8 mouse cellular contexts compared by ENCODE assay signal in genomic region chr12:69356546-69357299, GRCm38 (mm10). TPM values are rescaled to one million over a fixed set of nuclear protein-coding genes. Genes with fewer than 3 reads are reported as not detected.
DNase-seq lines count a peak whose midpoint lies in the region; ATAC-seq lines count a peak whose summit lies in the region.

Gene Nemf (minus strand): TSS chr12:69357165.

- WGBS in hindbrain, embryonic 11.5 days: 2% methylated on average over 42 of the region's 50 CpGs

- H3K4me3 ChIP-seq in hindbrain, embryonic 11.5 days (ENCODE audit: low read depth, low read length): peak within 1 kb of the TSS; percentile 94

- peak; percentile 70 for ATAC-seq in hindbrain, embryonic 11.5 days (ENCODE audit: low FRiP score)

- H3K4me2 ChIP-seq in hindbrain, embryonic 11.5 days (replicated peaks; ENCODE audit: low read depth, low read length): peak within 1 kb of the TSS; percentile 74

- H3K9me3 ChIP-seq in hindbrain, embryonic 11.5 days (ENCODE audit: control insufficient read depth, low read length): no peaks in the 10 kb centered on the region

- no peaks in the 10 kb centered on the region for H3K27me3 ChIP-seq in hindbrain, embryonic 11.5 days (ENCODE audit: control insufficient read depth, insufficient read depth, low read length)

- H3K9ac ChIP-seq in hindbrain, embryonic 11.5 days (ENCODE audit: low read depth, low read length): peak within 1 kb of the TSS; percentile 81

- H3K27ac ChIP-seq in hindbrain, embryonic 11.5 days (ENCODE audit: low read depth, low read length): peak within 1 kb of the TSS; percentile 77

- DNase-seq in MN1 (ENCODE audit: low spot score): peak; percentile 93
- peak; percentile 91 for DNase-seq in cerebellum, adult 9-10 months
- peak; percentile 80 to 95 for DNase-seq in frontal cortex, adult 2 months (ENCODE audit: extremely low spot score in 1 of 2, low spot score in 1 of 2)
- DNase-seq in hindbrain, embryonic 11.5 days (ENCODE audit: low spot score): peak; percentile 87
- DNase-seq in layer of hippocampus, postnatal 10 days (ENCODE audit: low spot score in 2 of 2): peak; percentile 76 to 85
- peak; percentile 90 for DNase-seq in lung, postnatal 10 days
- DNase-seq in ovary, postnatal 36 days (ENCODE audit: low spot score): peak; percentile 80
- DNase-seq in thymus, postnatal 25 days: peak; percentile 81

- no peaks in the 10 kb centered on the region for H3K4me1 ChIP-seq in hindbrain, embryonic 11.5 days (replicated peaks; ENCODE audit: control insufficient read depth, insufficient read depth, low read length)

- no peaks in the 10 kb centered on the region for H3K36me3 ChIP-seq in hindbrain, embryonic 11.5 days (ENCODE audit: control insufficient read depth, insufficient read depth, low read length)

RNA-seq across cellular contexts. Expression of gene Nemf, which starts in this region (rescaled TPM):
- polyA plus RNA-seq in frontal cortex, adult 2 months (2012; rRNA removed): 38.2 and 45.4 TPM in 2 replicates
- polyA plus RNA-seq in hindbrain, embryonic 11.5 days (2014; fragmentation: Nextera tagmentation; extraction: Ambion mirVana): 90.2 and 108 TPM in 2 replicates
- total RNA-seq in layer of hippocampus, postnatal 10 days (2021): 10 to 100 TPM; 44.7 to 52.6 TPM

Comparison
In these comparisons a context has a peak if more than half of its experiments do, and no peak if none do; other contexts are left out.
1. Peak in every context shown above with its lines: DNase-seq, ATAC-seq, H3K4me3 ChIP-seq and H3K27ac ChIP-seq.